Mouse (Mus musculus): ENCODE results near the gene Vim.

Vim gene

DNA sequence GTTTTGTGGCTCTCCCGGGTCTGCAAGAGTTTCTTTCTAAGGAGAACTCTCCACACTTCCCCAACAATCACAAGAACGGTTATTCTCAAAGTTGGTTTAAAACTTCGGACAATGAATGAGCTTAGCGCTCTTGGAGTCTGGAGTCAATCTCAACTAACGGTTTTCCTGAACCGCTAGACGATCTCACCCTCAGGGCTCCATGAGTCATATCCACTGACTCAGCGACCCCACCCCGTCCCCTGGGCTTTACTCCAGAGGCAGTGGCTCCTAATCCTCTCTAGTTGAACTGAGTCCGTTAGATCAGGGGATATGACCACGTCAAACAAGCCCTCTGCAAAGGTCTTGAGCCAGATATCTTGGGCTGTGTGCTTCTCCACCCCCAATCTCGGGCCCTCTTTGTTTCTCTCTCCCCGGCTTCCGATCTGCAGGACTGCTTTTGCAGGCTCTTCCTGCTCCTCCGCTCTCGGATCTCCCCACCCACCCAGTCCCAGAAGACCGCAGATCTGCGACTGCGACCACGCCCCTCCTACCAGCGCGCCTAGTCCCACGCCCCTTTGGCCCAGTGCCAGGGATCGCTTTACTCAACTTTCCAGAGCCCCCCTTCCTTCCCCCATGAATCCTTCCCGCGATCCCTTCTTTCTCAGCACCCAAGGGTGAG lies at the start of gene Vim:
Gene Vim (plus strand): TSS at position 520 of the 658 bp plus-strand sequence.
- peak; percentile 25 to 39 for DNase-seq (ENCODE audit: low spot score in 2 of 2)

DNA sequence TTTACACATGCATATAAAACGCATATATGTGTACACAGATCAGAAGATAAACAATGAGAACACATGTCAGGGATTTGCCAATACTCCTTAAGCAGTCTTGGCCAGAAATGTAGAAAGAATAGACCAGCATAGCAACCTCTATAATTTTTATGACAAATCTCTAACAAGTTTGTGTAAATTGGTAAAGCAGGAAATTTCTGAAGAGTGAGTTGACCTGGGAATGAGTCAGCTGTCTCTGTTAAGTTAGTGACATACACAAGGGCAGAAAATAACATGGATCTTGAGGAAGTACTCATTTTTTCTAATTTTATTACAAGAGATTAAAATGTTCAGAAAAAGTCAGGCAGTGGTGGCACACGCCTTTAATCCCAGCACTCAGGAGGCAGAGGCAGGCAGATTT lies 47.5 kb upstream of the Vim start:
- DNase-seq (ENCODE audit: low spot score in 2 of 2) = no peak

DNA sequence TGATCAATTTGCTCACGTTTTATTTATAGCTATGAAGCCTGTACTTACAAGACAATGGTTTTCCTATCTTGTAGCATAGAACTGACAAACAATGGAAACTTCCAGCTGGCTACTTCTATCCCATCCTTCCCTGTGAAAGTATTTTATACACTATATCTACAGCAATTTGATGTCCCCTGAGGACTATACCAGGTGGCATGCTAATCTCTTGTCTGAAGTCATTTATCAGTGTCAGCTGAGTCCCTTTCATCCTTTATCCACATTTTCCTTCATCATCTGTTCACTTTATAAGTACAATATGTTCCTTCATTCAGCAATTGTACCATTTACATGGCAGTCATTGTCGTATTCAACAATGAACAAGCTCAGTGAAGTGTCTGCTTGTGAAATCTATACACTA lies 46.6 kb upstream of the Vim start:
- no peak for DNase-seq (ENCODE audit: low spot score in 2 of 2)

DNA sequence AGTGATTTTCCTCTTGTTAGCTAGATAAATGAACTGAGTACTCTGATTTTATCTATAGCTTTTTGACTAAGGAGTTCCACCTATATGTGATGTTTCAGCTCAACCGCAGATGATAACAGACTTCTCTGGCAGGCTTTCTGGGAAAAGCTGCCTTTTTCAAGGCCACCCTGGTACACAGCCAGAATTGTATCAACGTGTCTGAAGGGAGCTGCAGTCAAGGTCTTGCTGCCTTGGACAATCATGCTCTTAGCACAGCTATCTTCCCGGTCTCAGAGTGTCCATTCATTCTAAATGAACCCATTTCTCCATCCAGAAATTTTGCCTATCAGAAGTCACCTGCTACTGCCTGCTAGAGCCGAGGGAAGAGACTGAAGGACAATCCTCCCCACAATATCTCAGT lies 46.2 kb upstream of the Vim start:
- DNase-seq (ENCODE audit: low spot score in 2 of 2) = no peak

DNA sequence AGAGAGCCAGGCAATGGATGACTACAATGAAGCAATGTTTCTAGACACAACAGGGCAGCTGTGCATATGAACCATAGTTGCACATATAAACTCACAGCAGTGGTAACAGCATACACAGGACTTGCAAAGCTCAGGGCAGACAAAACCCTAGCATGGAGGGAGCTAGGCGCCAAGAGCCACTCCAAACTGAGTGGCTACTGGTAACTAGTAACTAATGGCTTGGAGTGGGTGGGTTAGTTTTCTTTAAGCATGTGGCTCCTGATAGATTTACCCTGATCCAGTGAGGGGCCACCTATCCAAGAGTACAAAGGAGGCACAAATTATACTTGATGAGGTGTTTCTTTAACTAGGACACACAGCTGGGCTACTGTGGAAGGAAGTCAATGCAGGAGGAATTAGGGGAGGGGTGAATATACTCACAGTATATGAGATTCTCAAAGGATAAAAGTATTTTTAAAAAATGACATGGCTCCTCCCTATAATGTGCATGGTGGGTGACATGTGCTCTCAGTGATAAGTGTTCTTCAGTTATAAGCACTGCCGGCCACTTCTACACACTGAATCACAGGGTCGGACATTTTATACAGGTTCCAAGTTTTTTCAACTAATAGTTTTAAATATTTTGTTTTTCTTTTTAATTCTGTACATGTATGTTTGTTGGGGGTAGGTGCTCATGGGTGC lies 44.3 kb upstream of the Vim start:
- no peak for DNase-seq (ENCODE audit: low spot score in 2 of 2)

DNA sequence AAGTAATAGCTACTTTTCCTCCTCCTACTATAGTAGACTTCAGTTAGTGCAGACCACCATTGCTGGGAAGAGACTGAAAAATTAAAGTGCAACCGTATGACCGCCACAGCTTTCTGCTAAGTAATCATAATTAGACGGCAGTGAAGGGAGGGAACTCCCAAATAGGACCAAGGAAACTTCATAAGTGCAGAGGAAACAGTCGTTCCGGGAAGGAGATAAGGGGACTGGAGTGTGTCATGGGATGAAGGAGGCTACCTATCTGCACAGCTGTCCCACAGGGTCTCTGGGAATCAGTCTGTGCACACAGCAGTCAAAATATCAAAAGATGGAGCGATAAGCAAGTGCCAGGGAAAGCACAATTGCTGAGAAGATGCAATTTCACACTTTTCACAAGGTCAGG lies 43.1 kb upstream of the Vim start:
- DNase-seq (ENCODE audit: low spot score in 2 of 2) = no peak

DNA sequence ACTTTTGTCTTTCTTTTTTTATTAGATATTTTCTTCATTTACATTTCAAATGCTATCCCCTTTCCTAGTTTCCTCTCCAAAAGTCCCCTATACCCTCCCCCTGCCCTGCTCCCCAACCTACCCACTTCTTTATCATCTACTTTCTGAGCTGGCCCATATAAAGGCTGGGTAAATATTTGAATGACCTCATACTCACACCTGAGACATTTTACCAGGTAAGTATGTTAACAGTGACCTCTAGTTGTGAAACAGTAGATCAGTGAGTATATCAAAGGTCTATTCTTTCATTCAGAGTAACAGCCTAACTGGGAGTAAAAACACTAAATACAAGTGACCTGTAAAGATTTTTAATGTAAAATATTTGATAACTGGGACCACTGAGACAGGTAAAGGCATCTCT lies 37.0 kb upstream of the Vim start:
- no peak for DNase-seq (ENCODE audit: low spot score in 2 of 2)

DNA sequence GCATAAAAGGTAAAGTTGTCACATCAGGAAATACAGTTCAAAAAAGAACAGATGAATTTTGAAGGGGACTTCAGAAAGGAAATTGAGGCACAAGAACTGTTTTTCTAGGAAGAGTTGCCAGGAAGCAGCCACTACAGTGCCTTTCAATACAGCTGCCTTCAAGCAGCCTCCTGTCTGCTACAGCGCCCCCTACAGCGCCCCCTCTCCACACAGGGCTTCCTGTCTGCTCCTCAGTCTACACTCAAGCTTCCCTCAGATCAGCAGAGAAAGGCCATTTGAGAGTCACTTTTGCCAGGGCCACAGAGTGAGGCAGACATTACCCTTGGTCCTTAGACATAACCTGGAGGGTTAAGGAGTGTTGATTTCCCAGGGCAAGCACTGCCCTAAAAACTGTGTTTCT lies 36.0 kb upstream of the Vim start:
- no peak for DNase-seq (ENCODE audit: low spot score in 2 of 2)

DNA sequence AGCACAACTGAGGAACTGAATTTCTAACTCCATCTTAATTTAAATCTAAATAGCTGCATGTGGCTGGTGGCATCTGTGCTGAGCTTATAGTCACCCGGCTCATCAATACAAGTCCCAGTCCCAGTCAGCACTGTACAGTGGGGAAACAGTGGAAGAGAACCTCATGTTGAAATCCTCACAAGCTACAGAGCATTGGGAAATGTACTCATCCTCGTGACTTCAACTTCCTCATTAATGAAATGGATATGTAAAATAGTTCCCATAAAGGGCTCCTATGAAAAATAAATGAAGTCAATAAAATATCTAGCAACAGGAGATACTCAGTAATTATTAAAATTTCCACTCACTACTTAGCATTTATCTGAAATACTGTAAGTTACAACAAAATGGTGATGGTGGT lies 35.5 kb upstream of the Vim start:
- no peak for DNase-seq (ENCODE audit: low spot score in 2 of 2)

DNA sequence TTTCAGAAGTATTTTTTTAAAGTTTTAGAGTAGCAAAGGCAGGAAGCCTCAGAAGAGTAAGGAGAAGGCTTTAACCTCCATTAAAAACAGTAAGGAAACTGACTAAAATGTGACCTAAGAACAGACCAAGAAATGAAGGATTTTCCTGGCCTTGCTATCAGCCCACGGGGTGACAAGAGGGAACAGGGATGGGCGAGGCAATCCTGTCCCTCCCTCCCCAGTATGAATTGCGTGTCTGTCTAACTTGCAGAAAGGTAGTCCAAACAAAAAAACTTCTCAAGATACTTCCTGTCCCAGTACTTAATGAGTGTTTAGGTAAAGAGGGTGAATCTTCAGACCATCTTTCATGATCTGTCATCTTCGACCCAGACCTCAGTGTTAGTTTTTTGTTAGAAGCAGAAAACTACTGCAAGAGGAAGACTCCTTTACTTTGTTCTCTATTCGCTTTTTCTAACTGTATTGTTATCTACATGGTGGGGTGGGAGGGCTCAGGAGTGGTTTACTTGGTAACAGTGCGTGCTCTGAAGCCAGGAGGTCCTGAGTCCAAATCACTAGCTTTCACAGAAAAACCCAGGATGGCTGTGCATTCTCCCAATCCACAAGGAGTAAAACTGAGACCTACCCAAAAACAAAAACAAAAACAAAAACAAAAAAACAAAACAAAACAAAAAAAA lies 34.9 kb upstream of the Vim start:
- DNase-seq (ENCODE audit: low spot score in 2 of 2) = no peak

DNA sequence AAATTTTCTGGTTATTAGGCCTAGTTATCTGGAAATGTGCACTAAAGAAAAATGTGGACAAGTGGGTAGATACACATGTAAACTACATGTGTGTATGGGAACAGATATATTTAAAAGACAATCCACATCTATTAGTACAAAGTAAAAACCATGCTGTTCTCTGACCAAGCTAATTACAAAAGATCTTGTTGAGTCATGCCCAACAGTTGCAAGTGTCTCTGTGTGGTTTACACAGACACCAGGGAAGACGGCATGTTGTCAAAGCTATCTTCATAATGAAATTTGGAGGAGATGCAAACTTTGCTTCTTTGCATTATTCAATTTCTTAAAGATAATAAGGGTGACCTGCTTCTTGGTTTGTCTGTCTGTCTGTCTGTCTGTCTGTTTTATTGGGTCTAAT lies 33.9 kb upstream of the Vim start:
- DNase-seq (ENCODE audit: low spot score in 2 of 2) = no peak

DNA sequence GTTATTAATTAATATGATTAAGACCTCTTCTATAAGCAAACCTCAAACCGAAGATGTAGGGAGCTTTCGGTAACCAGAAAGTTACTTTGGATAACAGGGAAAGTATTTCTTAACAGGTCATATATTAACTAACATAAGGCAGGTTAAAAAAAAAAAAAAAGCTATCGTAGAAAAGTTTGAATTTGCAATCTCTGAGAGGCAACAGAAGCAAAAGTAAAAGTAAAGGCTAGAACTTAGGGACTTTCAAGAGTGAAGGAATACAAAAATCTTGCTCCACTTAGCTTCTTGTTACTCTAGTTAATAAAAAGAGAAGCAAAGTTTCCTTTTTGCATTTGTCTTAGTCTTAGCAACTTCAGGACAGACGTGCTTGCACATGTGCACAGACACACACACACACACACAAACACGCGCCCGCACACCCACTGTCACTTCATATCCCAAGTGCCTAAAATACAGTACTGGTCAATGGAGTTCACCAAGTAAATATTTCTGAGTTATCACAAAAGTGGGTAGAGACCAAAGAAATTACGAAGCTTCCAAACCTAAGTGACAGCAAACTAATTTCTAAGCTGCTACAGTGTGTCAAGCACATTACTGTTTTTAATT lies 30.1 kb upstream of the Vim start:
- DNase-seq (ENCODE audit: low spot score in 2 of 2) = no peak

DNA sequence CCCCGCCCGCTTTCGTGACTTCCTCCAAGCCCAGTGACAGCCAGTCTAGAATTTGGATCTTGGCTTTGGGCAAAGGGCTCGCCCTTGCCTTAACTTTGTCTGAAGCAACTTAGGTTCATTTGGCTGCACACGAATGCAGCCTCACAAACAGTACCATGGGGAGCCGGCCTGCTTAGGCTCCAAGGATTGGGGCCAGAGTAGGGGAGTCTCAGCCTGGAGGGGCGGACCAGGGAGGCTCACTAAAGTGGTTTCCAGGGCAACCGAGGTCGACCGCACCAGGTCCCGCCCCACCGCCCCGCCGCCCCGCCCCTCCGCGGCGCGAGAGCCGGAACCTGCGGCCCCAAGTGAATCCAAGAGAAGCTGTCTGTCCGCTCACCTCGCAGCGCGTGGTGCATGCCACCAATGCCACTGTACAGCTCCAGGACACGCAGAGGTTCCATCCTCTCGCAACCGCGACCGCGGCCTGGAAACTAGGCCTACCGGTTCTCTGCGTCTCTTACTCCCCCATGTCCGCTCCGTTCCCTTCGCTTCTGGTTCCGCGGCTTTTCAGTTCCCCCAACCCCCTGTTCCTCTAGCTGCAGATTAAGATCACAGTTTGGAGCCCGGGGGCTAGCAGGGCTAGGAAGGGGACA lies 29.4 kb upstream of the Vim start, which contains the start of gene Trdmt1:
Gene Trdmt1 (minus strand): TSS at position 476 of the 632 bp plus-strand sequence.
- DNase-seq (ENCODE audit: low spot score in 2 of 2) = peak; percentile 72 to 84

DNA sequence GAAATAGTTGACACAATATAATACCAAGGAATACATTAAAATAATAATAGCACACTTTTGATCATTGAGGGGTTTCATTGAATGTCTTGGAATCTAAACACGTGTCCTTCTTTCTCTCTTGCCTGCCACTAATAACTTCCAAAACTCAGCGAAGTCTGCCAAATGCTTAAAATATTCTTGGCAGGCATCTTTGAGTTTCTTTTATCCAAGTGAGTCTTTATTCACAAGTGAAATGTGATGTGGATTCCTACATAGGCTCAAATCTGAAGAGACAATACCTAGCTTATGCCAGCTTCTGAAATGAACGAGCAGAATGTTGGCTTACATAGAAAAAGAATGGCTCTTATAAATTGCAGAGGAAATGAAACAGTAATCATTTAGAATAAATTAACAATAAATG lies 25.0 kb upstream of the Vim start:
- no peak for DNase-seq (ENCODE audit: low spot score in 2 of 2)

DNA sequence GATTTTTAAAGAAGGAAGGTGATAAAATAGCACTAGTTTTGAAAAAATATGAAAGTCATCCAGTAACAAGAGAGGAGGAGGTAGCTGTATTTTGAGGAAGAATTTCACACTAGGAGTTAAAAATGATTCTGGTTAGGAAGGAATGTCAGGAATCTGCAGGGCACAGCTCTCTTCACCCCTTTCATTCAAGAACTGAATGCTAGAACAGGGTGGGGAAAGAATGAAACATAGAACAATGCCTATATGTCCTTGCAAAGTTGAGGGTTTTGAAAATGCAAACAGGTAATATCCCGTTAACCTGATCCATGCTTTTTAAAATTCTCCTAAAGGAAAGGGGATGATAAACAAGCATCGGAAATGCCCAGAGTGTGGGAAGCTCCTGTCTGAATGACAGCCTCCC lies 19.8 kb upstream of the Vim start:
- no peak for DNase-seq (ENCODE audit: low spot score in 2 of 2)

DNA sequence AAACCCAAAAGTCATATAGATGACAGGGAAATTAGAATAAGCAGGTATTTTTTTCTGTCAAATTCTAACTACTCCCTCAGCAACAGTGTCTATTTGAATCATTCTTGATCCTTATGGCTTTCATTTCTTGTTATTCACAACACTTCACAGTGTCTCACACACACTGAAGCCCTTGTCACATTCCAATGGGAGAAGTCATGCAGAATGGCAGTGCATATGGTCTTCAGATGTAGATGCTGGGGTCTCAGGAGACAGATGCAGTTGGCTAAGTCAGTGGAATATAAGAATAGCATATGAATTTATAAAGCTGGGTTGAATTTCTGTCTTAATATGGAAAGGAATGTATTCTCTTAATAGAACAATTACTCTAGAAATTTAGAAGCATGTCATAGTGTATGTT lies 17.5 kb upstream of the Vim start:
- no peak for DNase-seq (ENCODE audit: low spot score in 2 of 2)

DNA sequence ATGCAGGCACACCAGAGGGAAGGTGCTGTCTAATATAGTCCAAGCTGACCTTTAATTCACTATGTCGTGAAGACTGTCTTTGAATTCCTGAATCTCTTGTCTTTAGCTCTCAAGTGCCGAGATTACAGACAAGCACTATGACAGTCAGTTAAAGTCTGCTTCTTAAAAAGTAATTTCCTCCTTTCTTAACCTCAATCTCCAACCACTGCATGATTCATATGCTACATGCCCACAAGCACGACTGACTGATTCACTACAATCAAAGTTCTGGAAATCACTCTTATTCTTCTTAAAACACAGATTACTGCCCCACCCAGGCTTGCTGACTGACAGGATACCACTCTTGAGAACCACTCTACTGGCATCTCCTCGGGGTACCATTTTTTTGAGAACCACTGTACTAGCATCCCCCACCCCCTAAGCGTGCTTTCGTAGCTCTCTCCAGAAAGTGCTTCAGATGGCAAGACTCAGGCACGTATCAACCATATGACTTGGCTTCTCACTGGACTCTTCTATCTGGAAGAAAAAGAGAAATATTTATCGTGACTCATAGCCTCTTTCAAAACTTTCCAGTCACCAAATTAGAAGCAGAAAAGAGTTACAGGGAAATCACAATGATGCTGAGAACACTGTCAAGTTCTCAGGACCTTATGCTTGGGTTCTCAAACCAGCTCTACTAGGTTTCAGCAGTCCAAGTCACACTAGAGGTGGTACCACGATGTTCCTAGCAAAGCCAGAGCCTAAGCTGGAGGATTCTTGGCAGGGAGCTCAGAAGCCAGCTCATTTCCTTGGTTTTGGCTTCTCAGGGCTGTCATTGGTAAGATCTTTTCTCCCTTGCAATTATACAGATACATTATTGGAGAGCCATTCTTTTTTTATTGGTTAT lies 16.3 kb upstream of the Vim start:
- no peak for DNase-seq (ENCODE audit: low spot score in 2 of 2)

DNA sequence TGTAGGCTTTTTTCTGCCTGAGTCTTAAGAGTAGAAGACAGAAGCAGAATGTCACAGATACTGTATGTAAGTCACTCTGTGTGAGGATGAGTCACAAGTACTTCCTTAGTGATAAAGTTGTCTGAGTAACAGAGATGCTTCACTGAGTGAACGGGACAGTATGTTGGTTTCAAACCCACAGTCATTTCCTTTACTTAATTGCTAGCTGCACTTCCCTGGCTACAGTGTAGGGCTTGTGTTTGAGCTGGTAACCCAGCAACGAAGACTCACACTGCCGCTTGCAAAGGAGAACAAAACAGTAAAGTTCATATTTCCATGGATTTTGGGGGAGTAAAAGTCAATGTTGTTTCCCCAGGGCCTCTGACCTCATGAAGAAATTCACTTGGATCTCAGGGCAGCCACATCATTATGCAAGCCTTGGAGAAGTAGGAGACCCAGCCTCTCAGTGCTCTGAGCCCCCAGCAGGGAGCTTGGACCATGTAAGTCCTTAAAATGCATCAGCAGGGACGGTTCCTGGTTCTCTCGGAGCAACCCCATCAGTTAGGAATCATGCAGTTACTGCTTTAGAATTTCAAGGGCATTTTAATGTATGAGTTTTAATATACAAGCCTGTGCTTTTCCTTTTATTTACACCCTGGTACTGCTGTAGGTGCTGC lies 15.0 kb upstream of the Vim start:
- DNase-seq (ENCODE audit: low spot score in 2 of 2) = no peak

DNA sequence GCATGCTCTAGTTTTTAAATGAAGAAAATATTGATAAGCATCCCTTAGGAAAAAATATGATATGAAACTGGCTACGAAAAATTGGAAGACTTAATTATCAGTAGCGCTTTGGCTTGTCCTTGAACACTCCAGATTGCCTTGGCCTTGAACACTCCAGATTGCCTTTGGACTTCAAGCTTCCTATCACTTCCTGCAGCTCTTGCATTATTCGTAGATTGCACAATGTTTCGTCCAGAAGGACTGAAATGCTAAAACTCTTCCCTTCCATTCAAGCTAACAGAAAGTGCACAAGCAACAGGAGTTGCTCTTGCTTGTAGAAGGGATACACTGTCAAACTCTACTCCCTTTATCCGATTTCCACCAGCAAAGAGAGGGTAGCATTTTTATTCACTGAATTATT lies 14.4 kb upstream of the Vim start:
- no peak for DNase-seq (ENCODE audit: low spot score in 2 of 2)

DNA sequence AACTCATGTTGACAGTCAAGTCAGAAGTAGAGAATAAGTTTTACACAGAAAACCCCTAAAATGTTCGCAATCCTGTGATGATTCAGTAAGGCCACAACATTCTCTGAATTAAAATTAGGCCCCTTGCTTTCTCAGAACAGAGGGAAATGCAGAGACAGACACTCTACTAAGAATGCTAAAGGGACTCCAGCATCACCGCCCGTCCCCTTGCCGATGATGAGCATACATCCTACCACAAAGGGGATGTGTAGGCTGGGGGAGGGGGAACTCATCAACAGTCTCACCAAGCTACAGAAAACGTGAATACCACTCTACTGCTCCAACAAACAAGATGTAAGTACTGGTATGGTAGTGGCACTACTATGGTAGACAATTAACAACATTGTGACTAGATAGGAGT lies 14.0 kb upstream of the Vim start:
- no peak for DNase-seq (ENCODE audit: low spot score in 2 of 2)

DNA sequence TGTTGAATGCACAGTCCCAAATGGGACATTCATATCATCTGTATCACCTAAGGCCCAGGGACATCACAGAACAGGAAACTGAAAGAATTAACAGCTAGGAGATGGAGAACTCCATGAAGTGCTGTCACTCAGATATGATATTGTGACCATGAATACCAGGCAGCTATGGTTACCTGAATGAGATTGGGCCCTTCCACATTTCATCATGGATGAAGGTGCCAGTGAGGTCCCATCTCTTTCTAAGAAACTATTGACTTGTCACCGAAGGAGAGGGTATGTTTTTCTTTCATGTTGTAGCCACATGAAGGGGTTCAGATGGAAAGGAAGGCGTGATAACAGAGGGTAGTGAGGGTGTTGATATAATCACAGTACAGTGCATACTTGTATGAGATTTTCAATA lies 13.3 kb upstream of the Vim start:
- no peak for DNase-seq (ENCODE audit: low spot score in 2 of 2)

Measured in right cerebral cortex, adult 2 months (tissue).